Mouse (Mus musculus) E14TG2a.4 (cell line): ENCODE results near the gene Kif26a.

Source experiments
- H3K27me3 ChIP-seq: 2 replicates; pipeline ENCODE4 v1.6.1; 2014; ENCODE audit warnings: low read length, control low read depth; ENCODE audit not compliant: insufficient read depth
- H3K36me3 ChIP-seq: 2 replicates; pipeline ENCODE4 v1.6.1; 2014; ENCODE audit warnings: low read length, control low read depth; ENCODE audit not compliant: insufficient read depth
- H3K4me1 ChIP-seq: replicated peaks from 2 replicates; pipeline ENCODE4 v1.6.1; 2014; ENCODE audit warnings: low read depth, low read length, control low read depth
- H3K4me3 ChIP-seq: replicated peaks from 2 replicates; pipeline ENCODE4 v1.5.1; 2014; ENCODE audit warnings: mild to moderate bottlenecking, low read length
- H3K9me3 ChIP-seq: 2 replicates; pipeline ENCODE4 v1.6.1; 2014; ENCODE audit warnings: low read length, control low read depth
- CTCF ChIP-seq: conservative IDR thresholded peaks from 2 replicates; pipeline ENCODE4 v1.5.1; 2014; ENCODE audit warnings: low read length
- NANOG ChIP-seq: IDR thresholded peaks from 2 replicates; pipeline ENCODE4 v1.6.1; 2014; ENCODE audit warnings: borderline replicate concordance, low read length, mixed read lengths
- POU5F1 ChIP-seq: IDR thresholded peaks from 2 replicates; pipeline ENCODE4 v1.6.1; 2014; ENCODE audit warnings: low read length, borderline replicate concordance

Gene Kif26a

DNA sequence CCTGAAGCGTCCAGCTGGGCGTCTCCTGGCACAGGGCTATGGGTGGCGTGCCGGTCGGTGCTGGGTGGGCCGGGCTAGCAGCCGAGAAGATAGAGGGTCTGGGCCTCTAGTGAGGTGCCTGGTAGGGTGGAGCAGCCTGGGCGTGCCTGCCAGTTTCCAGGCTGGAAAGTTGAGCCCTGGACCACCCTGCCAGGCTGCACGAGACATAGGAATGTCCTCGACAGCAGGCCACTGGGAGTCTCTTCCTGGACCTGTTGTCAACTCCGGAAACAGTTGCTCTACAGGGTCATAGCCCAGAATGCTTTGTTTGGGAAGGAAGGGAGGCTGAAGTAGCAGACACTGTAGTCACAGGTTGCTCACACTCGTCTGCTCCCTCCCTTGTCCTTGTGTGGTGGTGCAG, 7.6 kb downstream of the Kif26a start:
- H3K9me3 ChIP-seq, result no peaks in the 10 kb centered on the region
- peaks cover 81% of the 10 kb centered on the region for H3K4me1 ChIP-seq
- H3K36me3 ChIP-seq, result peaks cover 16% of the 10 kb centered on the region
- no peak for TF ChIP-seq POU5F1
- no peak for TF ChIP-seq NANOG
- TF ChIP-seq CTCF, result no peak
- H3K4me3 ChIP-seq, result no peak overlapping the region
- peaks cover 12% of the 10 kb centered on the region for H3K27me3 ChIP-seq

DNA sequence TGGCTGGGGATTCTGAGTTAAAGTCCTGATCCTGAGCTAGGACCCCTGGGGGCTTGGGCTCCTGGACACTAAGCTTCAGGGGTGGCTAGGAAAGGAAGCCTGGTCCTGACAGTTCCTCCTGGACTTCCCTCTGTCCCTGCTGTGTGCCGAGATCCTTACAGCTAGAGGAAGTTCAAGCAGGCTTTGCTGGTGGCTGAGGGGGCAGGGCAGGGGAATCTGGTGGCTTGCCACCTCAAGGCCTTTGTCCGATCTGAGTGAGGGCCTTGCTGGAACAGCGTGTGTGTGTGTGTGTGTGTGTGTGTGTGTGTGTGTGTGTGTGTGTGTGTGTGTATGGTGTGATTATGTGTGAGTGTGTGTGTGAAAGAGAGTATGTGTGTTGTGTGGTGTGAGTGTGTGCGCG, 8.5 kb downstream of the Kif26a start:
- Histone ChIP-seq H3K9me3 (no peaks in the 10 kb centered on the region), H3K4me3 (no peak overlapping the region), H3K27me3 (peaks cover 3% of the 10 kb centered on the region), H3K36me3 (peaks cover 22% of the 10 kb centered on the region), H3K4me1 (peaks cover 79% of the 10 kb centered on the region)
- TF ChIP-seq NANOG (no peak), POU5F1 (no peak), CTCF (no peak)

DNA sequence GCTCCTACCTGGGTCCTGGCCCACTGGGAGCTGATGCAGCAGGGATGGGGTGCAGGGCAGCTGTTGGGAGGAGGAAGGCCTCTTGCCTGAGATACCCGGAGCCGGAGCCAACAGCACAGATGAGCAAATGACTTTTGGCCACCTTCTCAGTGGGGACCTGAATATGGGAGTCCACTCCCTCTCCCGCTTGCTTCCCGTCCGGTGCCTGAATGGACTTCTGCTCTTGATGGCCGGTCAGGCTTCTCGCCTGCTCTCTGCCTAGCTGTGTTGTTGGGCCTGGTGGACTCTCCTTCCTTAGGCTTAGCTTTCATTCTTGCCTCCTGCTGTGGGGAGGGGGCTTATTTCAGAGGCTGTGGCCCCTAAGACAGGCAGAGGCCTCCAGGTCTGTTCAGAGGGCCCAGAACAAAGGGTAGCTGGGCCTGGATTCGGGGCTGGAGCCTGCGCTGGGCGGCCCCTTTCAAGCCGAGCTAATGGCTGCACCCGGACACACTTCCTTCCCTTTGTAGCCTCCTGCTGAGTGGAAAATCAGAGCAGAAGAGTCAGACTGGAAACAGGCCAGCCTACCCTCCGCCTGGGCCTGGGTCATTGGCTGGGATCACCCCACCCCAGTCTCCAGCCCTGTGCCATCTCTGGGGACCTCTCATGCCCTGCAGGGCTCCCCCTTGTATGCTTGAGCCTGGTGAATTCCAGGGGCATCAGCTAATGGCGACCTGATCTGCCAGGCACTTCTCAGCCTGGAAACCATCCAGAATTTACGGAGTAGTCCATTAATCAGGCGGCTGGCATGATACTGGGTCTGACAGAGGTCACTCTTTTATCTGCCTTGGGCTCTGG, 9.4 kb downstream of the Kif26a start:
- peaks cover 69% of the 10 kb centered on the region for H3K4me1 ChIP-seq
- TF ChIP-seq CTCF (no peak), POU5F1 (no peak), NANOG (no peak)
- peaks cover 19% of the 10 kb centered on the region for H3K36me3 ChIP-seq
- peaks cover 1% of the 10 kb centered on the region; the same call in 1 of the 2 replicates for H3K27me3 ChIP-seq
- no peak overlapping the region for H3K4me3 ChIP-seq
- H3K9me3 ChIP-seq, result no peaks in the 10 kb centered on the region

DNA sequence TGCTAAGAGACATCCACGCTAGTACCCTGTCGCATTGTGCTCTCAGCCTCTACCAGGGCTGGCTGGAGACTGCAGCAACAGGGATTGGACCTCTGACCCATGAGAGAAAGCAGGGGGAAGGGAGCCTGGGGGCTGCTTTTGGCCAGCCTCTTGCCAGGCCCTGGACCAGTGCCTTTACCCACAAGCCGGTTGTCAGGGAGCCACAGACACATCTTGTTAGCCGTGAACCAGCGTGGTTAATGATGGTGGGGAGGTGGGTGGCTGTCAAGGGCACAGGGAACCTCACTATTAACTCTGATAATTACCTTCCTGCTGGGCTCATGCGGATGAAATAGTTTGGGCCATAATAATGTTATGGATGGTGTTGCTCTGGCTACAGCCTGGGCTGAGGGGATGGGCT, 10.8 kb downstream of the Kif26a start:
- H3K9me3 ChIP-seq, result no peaks in the 10 kb centered on the region

DNA sequence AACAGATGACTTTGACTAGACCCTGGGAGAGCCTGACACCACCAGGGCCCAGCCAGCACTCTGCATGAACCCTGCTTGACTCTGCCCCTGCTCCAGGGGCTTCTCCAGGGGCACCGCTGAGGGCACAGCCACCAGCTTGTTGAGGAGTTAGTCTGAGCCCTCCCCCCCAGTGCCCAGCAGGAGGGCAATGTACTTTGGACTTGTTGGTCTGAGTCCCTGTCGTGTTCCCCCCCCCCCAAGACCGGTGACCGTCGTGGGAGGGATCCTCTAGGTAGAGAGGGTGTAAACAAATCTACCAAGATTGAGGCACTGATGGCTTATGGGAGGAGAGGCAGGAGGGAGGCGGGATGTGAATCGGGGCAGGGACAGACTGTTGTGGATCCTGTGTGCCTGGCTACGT, 12.2 kb downstream of the Kif26a start:
- H3K9me3 ChIP-seq, result no peaks in the 10 kb centered on the region
- TF ChIP-seq POU5F1, result no peak
- no peak for TF ChIP-seq NANOG
- no peak for TF ChIP-seq CTCF
- H3K4me1 ChIP-seq, result peaks cover 69% of the 10 kb centered on the region
- no peak overlapping the region for H3K4me3 ChIP-seq
- peaks cover 19% of the 10 kb centered on the region for H3K36me3 ChIP-seq
- H3K27me3 ChIP-seq, result peaks cover 13% of the 10 kb centered on the region

More for the DNA sequence above, 10.8 kb downstream of the Kif26a start:
- peaks cover 69% of the 10 kb centered on the region for H3K4me1 ChIP-seq
- no peak for TF ChIP-seq CTCF
- TF ChIP-seq POU5F1, result no peak
- no peak for TF ChIP-seq NANOG
- no peak overlapping the region for H3K4me3 ChIP-seq
- H3K36me3 ChIP-seq, result peaks cover 19% of the 10 kb centered on the region
- H3K27me3 ChIP-seq, result peaks cover 12% of the 10 kb centered on the region

DNA sequence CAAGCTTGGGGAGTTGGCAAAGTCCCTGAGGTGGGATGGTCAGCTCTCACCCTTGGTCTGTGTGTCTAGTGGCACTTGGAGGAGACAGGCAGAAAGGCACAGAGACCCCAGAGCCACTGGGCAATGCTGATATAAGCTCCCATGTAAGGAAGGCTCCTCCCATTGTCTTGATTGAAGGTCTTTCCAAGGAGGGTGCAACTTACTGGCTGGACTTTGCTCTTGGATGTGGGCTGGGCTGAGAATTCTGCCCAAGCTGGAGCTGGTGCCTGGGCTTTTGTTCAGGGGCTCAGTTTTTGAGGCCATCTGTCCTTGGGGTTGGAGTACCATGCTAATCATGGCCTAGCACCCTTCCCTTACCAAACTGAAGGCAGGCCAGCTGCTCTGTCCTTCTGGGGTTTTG, 12.8 kb downstream of the Kif26a start:
- peaks cover 19% of the 10 kb centered on the region for H3K36me3 ChIP-seq
- peaks cover 69% of the 10 kb centered on the region for H3K4me1 ChIP-seq
- peaks cover 13% of the 10 kb centered on the region for H3K27me3 ChIP-seq
- H3K9me3 ChIP-seq, result no peaks in the 10 kb centered on the region
- TF ChIP-seq CTCF (no peak), POU5F1 (no peak), NANOG (no peak)
- no peak overlapping the region for H3K4me3 ChIP-seq

DNA sequence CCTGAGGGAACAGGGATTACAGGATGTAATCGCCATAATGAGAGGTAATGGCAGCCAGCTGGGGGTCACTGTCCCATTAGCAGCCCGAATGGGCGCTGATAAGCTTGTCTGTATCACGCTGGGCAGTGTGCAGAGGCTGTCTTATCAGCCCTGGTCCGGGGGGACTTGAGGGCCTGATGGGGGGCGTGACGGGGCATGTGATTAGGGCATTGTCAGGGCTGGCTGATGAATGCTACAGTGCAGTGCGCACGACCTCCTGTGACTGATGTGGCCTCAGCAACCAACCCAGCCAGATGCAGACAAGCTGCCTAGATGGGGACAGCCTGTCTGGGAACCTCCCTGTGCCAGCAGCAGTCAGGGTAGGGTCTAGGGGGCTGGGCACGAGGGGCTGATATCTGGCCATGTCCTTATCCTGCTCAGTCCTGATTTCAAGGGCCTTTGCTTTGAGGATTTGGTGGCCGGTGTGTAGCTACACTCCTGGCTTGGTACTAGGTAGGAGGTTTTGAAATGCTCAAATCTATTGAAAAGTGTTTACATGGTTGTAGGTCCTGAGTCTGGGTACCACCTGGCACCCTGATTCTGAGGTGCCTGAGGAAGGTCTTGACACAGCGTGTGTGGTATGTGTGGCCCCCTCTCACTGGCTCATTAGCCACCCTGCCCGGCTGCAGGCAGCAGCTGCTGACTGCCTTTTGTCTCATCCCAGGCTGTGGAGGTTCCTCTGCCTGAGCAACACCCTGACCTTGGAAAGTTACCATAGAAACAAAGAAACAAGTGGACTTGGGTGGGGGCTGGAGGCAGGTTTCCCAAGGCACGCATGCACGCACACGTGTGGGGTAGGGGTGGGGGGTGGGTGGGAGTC, 18.2 kb downstream of the Kif26a start:
- peaks cover 17% of the 10 kb centered on the region for H3K27me3 ChIP-seq
- TF ChIP-seq CTCF, result no peak
- peaks cover 76% of the 10 kb centered on the region for H3K4me1 ChIP-seq
- peak overlapping the region; percentile 29; the same call in 1 of the 2 replicates for H3K4me3 ChIP-seq
- no peaks in the 10 kb centered on the region; the same call in 1 of the 2 replicates for H3K36me3 ChIP-seq
- no peaks in the 10 kb centered on the region for H3K9me3 ChIP-seq

DNA sequence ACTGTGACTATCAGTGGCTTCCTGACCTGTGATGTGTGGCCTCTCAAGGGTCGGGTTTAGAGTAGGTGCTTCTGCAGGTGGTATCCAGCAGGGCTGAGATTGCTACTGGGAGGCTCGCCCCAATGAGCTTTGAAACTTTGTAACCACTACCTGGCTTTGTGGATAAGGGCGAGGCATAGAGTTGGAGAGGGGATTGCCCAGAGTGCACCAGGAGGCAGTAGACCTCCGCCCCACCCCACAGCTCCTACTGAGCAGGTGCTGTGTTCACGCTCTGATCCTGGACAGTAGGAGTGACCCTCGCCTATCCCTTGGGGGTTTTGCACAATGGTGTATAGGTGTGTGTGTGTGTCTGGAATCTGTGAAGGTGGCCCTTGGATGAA, 18.8 kb downstream of the Kif26a start:
- H3K27me3 ChIP-seq, result peaks cover 17% of the 10 kb centered on the region
- peak overlapping the region; percentile 39 for H3K4me3 ChIP-seq
- H3K36me3 ChIP-seq, result no peaks in the 10 kb centered on the region; the same call in 1 of the 2 replicates
- H3K9me3 ChIP-seq, result no peaks in the 10 kb centered on the region
- H3K4me1 ChIP-seq, result peaks cover 82% of the 10 kb centered on the region
- TF ChIP-seq NANOG (no peak), POU5F1 (no peak), CTCF (no peak)
